ENCODE assay signal across 10 mouse cellular contexts in genomic region chr17:46783222-46783565, GRCm38 (mm10). TPM values are rescaled to one million over a fixed set of nuclear protein-coding genes. Genes with fewer than 3 reads are reported as not detected.
DNase-seq lines count a peak whose midpoint lies in the region; ATAC-seq and TF ChIP-seq lines count a peak whose summit lies in the region.
"Had no signal": no experiment of that assay in that cellular context is flagged by ENCODE, and none has a peak within 500 bp of the region (broad histone marks: within the 10 kb centered on the region; RNA-seq: fewer than 3 reads in every experiment).

No protein-coding gene starts in this region.

- DNase-seq in lung, embryonic 14.5 days, result no peak
- DNase-seq in lung, postnatal 14 days, result no peak
- DNase-seq in limb, embryonic 11.5 days (ENCODE audit: low spot score), result no peak
- DNase-seq in c-Kit-positive CD71-positive TER-119-positive erythroid progenitor cells, embryonic 14.5 days (ENCODE audit: low spot score), result no peak
- DNase-seq in left cerebral cortex, adult 18-20 months (ENCODE audit: low spot score in 2 of 2), result no peak
- DNase-seq in spleen, postnatal 36 days (ENCODE audit: low spot score in 2 of 2), result no peak

- H3K4me1 ChIP-seq in lung, embryonic 14.5 days (ENCODE audit: insufficient read depth), result no peaks in the 10 kb centered on the region
- no peaks in the 10 kb centered on the region for H3K4me1 ChIP-seq in embryonic fibroblast, embryonic 13.5 days (ENCODE audit: control insufficient read depth, insufficient read depth, low read length)
- H3K4me1 ChIP-seq in limb, embryonic 11.5 days (ENCODE audit: control insufficient read depth, insufficient read depth, low read length), result no peaks in the 10 kb centered on the region
- peaks cover 19% of the 10 kb centered on the region for H3K4me1 ChIP-seq in neural tube, embryonic 15.5 days

- no peaks in the 10 kb centered on the region for H3K9me3 ChIP-seq in lung, embryonic 14.5 days (ENCODE audit: low read depth, low read length)
- no peaks in the 10 kb centered on the region for H3K9me3 ChIP-seq in limb, embryonic 11.5 days (ENCODE audit: control insufficient read depth, low read length)
- H3K9me3 ChIP-seq in neural tube, embryonic 15.5 days (replicated peaks), result no peaks in the 10 kb centered on the region

- peak overlapping the region; percentile 78 for H3K4me2 ChIP-seq in lung, embryonic 14.5 days
- no peak overlapping the region; the same call in 1 of the 2 replicates for H3K4me2 ChIP-seq in limb, embryonic 11.5 days (ENCODE audit: low read depth, severe bottlenecking)
- H3K4me2 ChIP-seq in neural tube, embryonic 15.5 days, result peak overlapping the region; percentile 62

- ATAC-seq in lung, embryonic 14.5 days (ENCODE audit: insufficient read depth), result no peak
- no peak; the same call in 1 of the 2 replicates for ATAC-seq in limb, embryonic 11.5 days (ENCODE audit: insufficient number of reproducible peaks, low FRiP score, low TSS enrichment, low read depth)
- no peak for ATAC-seq in neural tube, embryonic 15.5 days (ENCODE audit: low FRiP score)

- H3K9ac ChIP-seq in lung, embryonic 14.5 days, result no peak overlapping the region
- no peak overlapping the region for H3K9ac ChIP-seq in limb, embryonic 11.5 days (ENCODE audit: low read length)
- H3K9ac ChIP-seq in neural tube, embryonic 15.5 days (replicated peaks), result no peak overlapping the region

- H3K36me3 ChIP-seq in lung, embryonic 14.5 days (ENCODE audit: insufficient read depth), result peaks cover 27% of the 10 kb centered on the region
- H3K36me3 ChIP-seq in limb, embryonic 11.5 days (ENCODE audit: control insufficient read depth, insufficient read depth, low read length), result peaks cover 22% of the 10 kb centered on the region
- peaks cover 26% of the 10 kb centered on the region for H3K36me3 ChIP-seq in neural tube, embryonic 15.5 days

- no peak overlapping the region for H3K27ac ChIP-seq in lung, embryonic 14.5 days (ENCODE audit: low read depth)
- 0 out of 2 replicates have a peak overlapping the region, but pooled peaks have one; percentile 2 for H3K27ac ChIP-seq in embryonic fibroblast, embryonic 13.5 days (ENCODE audit: insufficient read depth, low read length)
- no peak overlapping the region for H3K27ac ChIP-seq in limb, embryonic 11.5 days (replicated peaks; ENCODE audit: low read depth, low read length)
- H3K27ac ChIP-seq in neural tube, embryonic 15.5 days (replicated peaks), result peak overlapping the region; percentile 89

- no peak for TF ChIP-seq POLR2A in embryonic fibroblast, embryonic 13.5 days (IDR thresholded peaks at IDR 0.05; ENCODE audit: low read depth, low read length)

- H3K4me3 ChIP-seq in lung, embryonic 14.5 days (ENCODE audit: low read depth, low read length), result peak overlapping the region; percentile 79
- H3K4me3 ChIP-seq in embryonic fibroblast, embryonic 13.5 days (ENCODE audit: insufficient read depth, low read length), result peak overlapping the region; percentile 61
- peak overlapping the region; percentile 76 for H3K4me3 ChIP-seq in limb, embryonic 11.5 days (ENCODE audit: low read depth, low read length)
- peak overlapping the region; percentile 67 for H3K4me3 ChIP-seq in neural tube, embryonic 15.5 days (replicated peaks)

- 85% methylated on average over 2 of the region's 2 CpGs for WGBS in lung, embryonic 14.5 days
- 78% methylated on average over 2 of the region's 2 CpGs for WGBS in limb, embryonic 11.5 days
- 78% methylated on average over 2 of the region's 2 CpGs for WGBS in neural tube, embryonic 15.5 days

- no peaks in the 10 kb centered on the region for H3K27me3 ChIP-seq in lung, embryonic 14.5 days (ENCODE audit: insufficient read depth, low read length)
- no peaks in the 10 kb centered on the region for H3K27me3 ChIP-seq in limb, embryonic 11.5 days (ENCODE audit: control insufficient read depth, insufficient read depth, low read length)
- H3K27me3 ChIP-seq in neural tube, embryonic 15.5 days (replicated peaks), result no peaks in the 10 kb centered on the region

- no peak for TF ChIP-seq CTCF in lung, embryonic 14.5 days (IDR thresholded peaks at IDR 0.05; ENCODE audit: low read depth)
- no peak for TF ChIP-seq CTCF in embryonic fibroblast, embryonic 13.5 days (IDR thresholded peaks at IDR 0.05; ENCODE audit: borderline replicate concordance, insufficient read depth, low read length)

RNA-seq across cellular contexts. Expression of gene Rpl7l1, which starts 0.7 kb away (rescaled TPM):
- polyA plus RNA-seq in lung, embryonic 14.5 days (2014; fragmentation: Nextera tagmentation; extraction: Ambion mirVana), result 169 and 171 TPM in 2 replicates
- 115 and 117 TPM in 2 replicates for polyA plus RNA-seq in embryonic fibroblast, embryonic 13.5 days (2011; ENCODE audit: insufficient read length, low read depth, missing spikeins)
- 195 and 196 TPM in 2 replicates for polyA plus RNA-seq in limb, embryonic 11.5 days (2014; fragmentation: Nextera tagmentation; extraction: Ambion mirVana)
- 77.2 and 88.4 TPM in 2 replicates for polyA plus RNA-seq in neural tube, embryonic 15.5 days (2015; fragmentation: Nextera tagmentation; extraction: Ambion mirVana)
- 10 to 100 TPM; 48.2 to 53.2 TPM for total RNA-seq in left cerebral cortex, adult 18-20 months (2021)

RNA-seq across cellular contexts. Expression of gene 2310039H08Rik, which starts 10.8 kb away (rescaled TPM):
- polyA plus RNA-seq in lung, embryonic 14.5 days (2014; fragmentation: Nextera tagmentation; extraction: Ambion mirVana), result 58.2 and 64.7 TPM in 2 replicates
- 13.9 and 17.9 TPM in 2 replicates for polyA plus RNA-seq in embryonic fibroblast, embryonic 13.5 days (2011; ENCODE audit: insufficient read length, low read depth, missing spikeins)
- 41.8 and 43.4 TPM in 2 replicates for polyA plus RNA-seq in limb, embryonic 11.5 days (2014; fragmentation: Nextera tagmentation; extraction: Ambion mirVana)
- 53.8 and 56.8 TPM in 2 replicates for polyA plus RNA-seq in neural tube, embryonic 15.5 days (2015; fragmentation: Nextera tagmentation; extraction: Ambion mirVana)
- 1 to 10 TPM; 6.4 to 8.3 TPM for total RNA-seq in left cerebral cortex, adult 18-20 months (2021)

RNA-seq across cellular contexts. Expression of gene Ptcra, which starts 19.7 kb away (rescaled TPM):
- 0.24 and 0.37 TPM in 2 replicates for polyA plus RNA-seq in lung, embryonic 14.5 days (2014; fragmentation: Nextera tagmentation; extraction: Ambion mirVana)
- not detected in 2 replicates for polyA plus RNA-seq in embryonic fibroblast, embryonic 13.5 days (2011; ENCODE audit: insufficient read length, low read depth, missing spikeins)
- 0.48 and 0.91 TPM in 2 replicates for polyA plus RNA-seq in limb, embryonic 11.5 days (2014; fragmentation: Nextera tagmentation; extraction: Ambion mirVana)
- polyA plus RNA-seq in neural tube, embryonic 15.5 days (2015; fragmentation: Nextera tagmentation; extraction: Ambion mirVana), result 0.19 and 43.5 TPM in 2 replicates
- under 1 TPM in 1 of 2 experiments, not detected in 1; 0.28 TPM for total RNA-seq in left cerebral cortex, adult 18-20 months (2021)
- polyA plus RNA-seq: small intestine, adult 2 months had no signal

RNA-seq across cellular contexts. Expression of gene Cnpy3, which starts 31.2 kb away (rescaled TPM):
- polyA plus RNA-seq in lung, embryonic 14.5 days (2014; fragmentation: Nextera tagmentation; extraction: Ambion mirVana), result 77.4 and 79.3 TPM in 2 replicates
- 29.5 and 29.9 TPM in 2 replicates for polyA plus RNA-seq in embryonic fibroblast, embryonic 13.5 days (2011; ENCODE audit: insufficient read length, low read depth, missing spikeins)
- 49.1 and 52.4 TPM in 2 replicates for polyA plus RNA-seq in limb, embryonic 11.5 days (2014; fragmentation: Nextera tagmentation; extraction: Ambion mirVana)
- 72.2 and 76.1 TPM in 2 replicates for polyA plus RNA-seq in neural tube, embryonic 15.5 days (2015; fragmentation: Nextera tagmentation; extraction: Ambion mirVana)
- total RNA-seq in left cerebral cortex, adult 18-20 months (2021), result 10 to 100 TPM; 65.2 to 67.9 TPM

RNA-seq across cellular contexts. Expression of gene Gnmt, which starts 54.2 kb away (rescaled TPM):
- 0.77 and 1.5 TPM in 2 replicates for polyA plus RNA-seq in lung, embryonic 14.5 days (2014; fragmentation: Nextera tagmentation; extraction: Ambion mirVana)
- polyA plus RNA-seq in embryonic fibroblast, embryonic 13.5 days (2011; ENCODE audit: insufficient read length, low read depth, missing spikeins), result not detected in 2 replicates
- polyA plus RNA-seq in limb, embryonic 11.5 days (2014; fragmentation: Nextera tagmentation; extraction: Ambion mirVana), result 0.35 TPM in 1 of 2 replicates, not detected in the other
- 1.7 and 1.9 TPM in 2 replicates for polyA plus RNA-seq in neural tube, embryonic 15.5 days (2015; fragmentation: Nextera tagmentation; extraction: Ambion mirVana)
- under 1 TPM in 1 of 2 experiments, not detected in 1; 0.84 TPM for total RNA-seq in left cerebral cortex, adult 18-20 months (2021)
- total RNA-seq: layer of hippocampus, postnatal 36 days had no signal

Comparison
In these comparisons a context has a peak if more than half of its experiments do, and no peak if none do; other contexts are left out.
1. H3K27ac ChIP-seq: peak in embryonic fibroblast, embryonic 13.5 days (single experiment) and neural tube, embryonic 15.5 days (single experiment); none in lung, embryonic 14.5 days (single experiment) and limb, embryonic 11.5 days (single experiment).
2. Peak in every context shown above with its lines, with median percentiles within 50 percentile points of each other: H3K4me3 ChIP-seq.